Mouse (Mus musculus) small intestine, adult 2 months (tissue): ENCODE measurements at regions not wholly inside any gene's neighbourhood (a gene's known extent, or its start where the extent isn't known, plus 50 kb on each side); places are given as distances from the start of the nearest gene placed in this dataset.

ENCODE experiments used
- CTCF ChIP-seq: fragments of 200-500 bp; IDR thresholded peaks from 2 replicates; pipeline ENCODE4 v1.5.1; 2012; ENCODE audit warnings: low read depth, mild to moderate bottlenecking, control low read depth, inconsistent platforms, low read length, moderate library complexity, mixed read lengths; ENCODE audit not compliant: insufficient replicate concordance, insufficient read length; ENCODE audit errors: extremely low read depth
- POLR2A ChIP-seq: fragments of 200-500 bp; IDR thresholded peaks from 2 replicates; pipeline ENCODE4 v1.6.1; 2012; ENCODE audit warnings: low read depth, mild to moderate bottlenecking, control low read depth, inconsistent platforms, low read length, moderate library complexity

- TF ChIP-seq CTCF, result no peak
- TF ChIP-seq POLR2A, result no peak
Measured at GRCm38 (mm10) chr2:148520291-148520690, 76.9 kb upstream of the Cd93 start.
